Mouse (Mus musculus) heart, adult 2 months (tissue): ENCODE measurements around the gene Zp1.

ENCODE experiments used
- CTCF ChIP-seq: fragments of 200-600 bp; IDR thresholded peaks from 2 replicates; pipeline ENCODE4 v1.8.1; 2022; ENCODE audit warnings: antibody characterized with exemption, mild to moderate bottlenecking, moderate library complexity
- EP300 ChIP-seq: fragments of 200-500 bp; IDR thresholded peaks from 2 replicates; pipeline ENCODE4 v1.6.1; 2011; ENCODE audit warnings: low read depth, low read length, control low read depth; ENCODE audit not compliant: insufficient read depth
- POLR2A ChIP-seq: fragments of 200-500 bp; IDR thresholded peaks from 2 replicates; pipeline ENCODE4 v1.6.1; 2011; ENCODE audit warnings: mild to moderate bottlenecking, low read depth, low read length, control low read depth; ENCODE audit not compliant: insufficient read depth

GRCm38 (mm10) chr19:10904927-10905727, 15.3 kb downstream of the Zp1 start:
- TF ChIP-seq CTCF: peak; percentile 20; the same call in 1 of the 2 replicates
- 0 out of 2 replicates have a peak, but pooled peaks have one; percentile 9 for TF ChIP-seq POLR2A
- TF ChIP-seq EP300: no peak
